Mouse (Mus musculus) olfactory bulb, adult 2 months (tissue): ENCODE results near the gene Barhl2.

ENCODE experiments used
- CTCF ChIP-seq: fragments of 200-500 bp; IDR thresholded peaks from 2 replicates; pipeline ENCODE4 v1.5.1; 2012; ENCODE audit warnings: low read depth, mild to moderate bottlenecking, low read length, moderate library complexity; ENCODE audit not compliant: insufficient read depth
- POLR2A ChIP-seq: fragments of 200-500 bp; IDR thresholded peaks from 2 replicates; pipeline ENCODE4 v1.6.1; 2012; ENCODE audit warnings: mild to moderate bottlenecking, low read depth, low read length, moderate library complexity; ENCODE audit not compliant: insufficient read depth

DNA sequence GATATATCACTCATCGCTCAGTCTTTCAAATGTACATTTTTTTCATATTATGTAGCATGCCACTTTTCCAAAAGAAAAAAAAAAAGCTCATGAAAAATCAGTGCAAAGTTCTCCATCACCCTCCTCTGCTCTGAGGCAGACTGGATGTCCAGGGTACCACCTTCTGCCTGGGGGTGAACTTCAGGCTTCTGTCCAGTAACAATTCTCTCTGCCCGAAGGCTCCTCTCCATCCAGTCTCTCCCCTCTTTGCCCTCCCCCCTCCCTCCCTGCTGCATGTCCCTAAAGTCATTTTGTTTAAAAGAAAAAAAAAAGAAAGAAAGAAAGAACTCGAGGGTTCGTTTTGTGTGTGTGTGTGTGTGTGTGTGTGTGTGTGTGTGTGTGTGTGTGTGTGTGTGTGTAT, 5.3 kb downstream of the Barhl2 start:
- TF ChIP-seq CTCF (no peak), POLR2A (no peak)
